Mouse (Mus musculus): ENCODE measurements around the gene Hbb-bt.
"Not testable (repeated sequence)": the region's sequence is repeated elsewhere in the genome, so short reads cannot be mapped to it uniquely, and the experiment has no call there.

The Hbb-bt gene

DNA sequence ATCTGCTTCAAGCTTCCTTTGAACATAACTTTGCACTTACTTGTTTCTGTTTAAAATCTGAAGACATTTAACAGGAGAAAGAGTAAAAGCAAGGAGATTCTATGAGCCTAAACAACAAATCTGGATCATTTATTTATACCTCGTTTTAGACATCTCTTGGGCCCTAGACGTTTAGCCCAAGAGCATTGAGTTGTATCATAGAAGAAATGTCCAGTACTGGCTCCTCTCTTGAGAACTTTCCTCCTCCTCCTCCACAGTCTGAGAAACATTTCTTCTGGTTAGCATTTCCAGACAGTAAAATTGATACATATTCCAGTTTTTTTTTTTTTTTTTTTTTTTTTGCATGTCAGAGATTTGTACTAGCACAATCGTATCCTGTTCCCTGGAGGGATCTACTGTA lies 22.1 kb downstream of the Hbb-bt start, which contains the start of gene Olfr67:
Gene Olfr67 (minus strand): TSS at position 101 of the 400 bp plus-strand sequence.
- Histone ChIP-seq H3K4me3 (replicated peaks; ENCODE audit: low read length) (no peak within 1 kb of the TSS), H3K9me3 (ENCODE audit: low read length) (peaks cover 5% of the 10 kb centered on the region), H3K36me3 (ENCODE audit: insufficient read depth, low read length) (no peaks in the 10 kb centered on the region), H3K4me1 (replicated peaks; ENCODE audit: low read depth, low read length) (no peaks in the 10 kb centered on the region), H3K27me3 (ENCODE audit: insufficient read depth, low read length) (no peaks in the 10 kb centered on the region)
- TF ChIP-seq CTCF (conservative IDR thresholded peaks at IDR 0.05; ENCODE audit: low read length), result no peak
- no peak for TF ChIP-seq NANOG (IDR thresholded peaks at IDR 0.05; ENCODE audit: borderline replicate concordance, low read length)
- TF ChIP-seq POU5F1 (IDR thresholded peaks at IDR 0.05; ENCODE audit: borderline replicate concordance, low read length), result no peak

- no peaks in the 10 kb centered on the region for H3K27me3 ChIP-seq (ENCODE audit: insufficient read depth, low read length)
- H3K4me1 ChIP-seq (replicated peaks; ENCODE audit: low read depth, low read length), result no peaks in the 10 kb centered on the region
- no peaks in the 10 kb centered on the region for H3K9me3 ChIP-seq (ENCODE audit: low read length)
- H3K4me3 ChIP-seq (replicated peaks; ENCODE audit: low read length), result no peak within 1 kb of the TSS
- H3K36me3 ChIP-seq (ENCODE audit: insufficient read depth, low read length), result no peaks in the 10 kb centered on the region
- no peak for TF ChIP-seq NANOG (IDR thresholded peaks at IDR 0.05; ENCODE audit: borderline replicate concordance, low read length)
- no peak for TF ChIP-seq CTCF (conservative IDR thresholded peaks at IDR 0.05; ENCODE audit: low read length)
- no peak for TF ChIP-seq POU5F1 (IDR thresholded peaks at IDR 0.05; ENCODE audit: borderline replicate concordance, low read length)
Observed at GRCm38 (mm10) chr7:103779598-103779997, 34.2 kb downstream of the Hbb-bt start, which contains the start of gene Olfr68. Gene Olfr68 (minus strand): TSS chr7:103779698.

DNA sequence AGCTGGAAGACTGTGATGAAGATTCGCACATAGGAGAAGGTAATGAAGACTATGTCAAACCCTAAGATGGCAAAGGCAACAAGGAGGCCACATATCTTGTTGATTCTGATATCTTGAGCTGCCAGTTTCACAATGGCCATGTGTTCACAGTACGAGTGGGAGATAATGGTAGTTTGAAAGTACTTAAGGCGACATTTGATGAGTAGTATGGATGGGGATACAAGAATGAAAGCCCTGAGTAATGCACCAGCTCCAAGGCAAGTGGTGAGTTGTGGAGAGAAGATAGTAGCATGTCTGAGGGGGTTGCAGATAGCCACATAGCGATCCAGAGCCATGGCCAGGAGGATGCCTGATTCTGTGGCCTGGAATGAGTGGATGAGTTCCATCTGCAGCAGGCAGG lies 36.1 kb downstream of the Hbb-bt start:
- not testable (repeated sequence) for H3K4me3 ChIP-seq (replicated peaks; ENCODE audit: low read length); H3K9me3 ChIP-seq (ENCODE audit: low read length); H3K27me3 ChIP-seq (ENCODE audit: insufficient read depth, low read length); H3K4me1 ChIP-seq (replicated peaks; ENCODE audit: low read depth, low read length); H3K36me3 ChIP-seq (ENCODE audit: insufficient read depth, low read length)

GRCm38 (mm10) chr7:103771494-103771893 lies 42.3 kb downstream of the Hbb-bt start, which contains the start of gene Olfr69:
Gene Olfr69 (minus strand): TSS chr7:103771594.
- H3K4me1 ChIP-seq (replicated peaks; ENCODE audit: low read depth, low read length), result no peaks in the 10 kb centered on the region
- no peaks in the 10 kb centered on the region for H3K9me3 ChIP-seq (ENCODE audit: low read length)
- TF ChIP-seq CTCF (conservative IDR thresholded peaks at IDR 0.05; ENCODE audit: low read length) (no peak), NANOG (IDR thresholded peaks at IDR 0.05; ENCODE audit: borderline replicate concordance, low read length) (no peak), POU5F1 (IDR thresholded peaks at IDR 0.05; ENCODE audit: borderline replicate concordance, low read length) (no peak)
- no peaks in the 10 kb centered on the region for H3K36me3 ChIP-seq (ENCODE audit: insufficient read depth, low read length)
- no peaks in the 10 kb centered on the region for H3K27me3 ChIP-seq (ENCODE audit: insufficient read depth, low read length)
- H3K4me3 ChIP-seq (replicated peaks; ENCODE audit: low read length), result no peak within 1 kb of the TSS

DNA sequence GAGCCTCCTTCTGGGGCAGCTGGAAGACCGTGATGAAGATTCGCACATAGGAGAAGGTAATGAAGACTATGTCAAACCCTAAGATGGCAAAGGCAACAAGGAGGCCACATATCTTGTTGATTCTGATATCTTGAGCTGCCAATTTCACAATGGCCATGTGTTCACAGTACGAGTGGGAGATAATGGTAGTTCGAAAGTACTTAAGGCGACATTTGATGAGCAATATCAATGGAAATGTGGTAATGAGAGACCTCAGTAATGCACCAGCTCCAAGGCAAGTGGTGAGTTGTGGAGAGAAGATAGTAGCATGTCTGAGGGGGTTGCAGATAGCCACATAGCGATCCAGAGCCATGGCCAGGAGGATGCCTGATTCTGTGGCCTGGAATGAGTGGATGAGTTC lies 46.1 kb downstream of the Hbb-bt start:
- not testable (repeated sequence) for H3K9me3 ChIP-seq (ENCODE audit: low read length); H3K36me3 ChIP-seq (ENCODE audit: insufficient read depth, low read length); H3K27me3 ChIP-seq (ENCODE audit: insufficient read depth, low read length); H3K4me3 ChIP-seq (replicated peaks; ENCODE audit: low read length); H3K4me1 ChIP-seq (replicated peaks; ENCODE audit: low read depth, low read length)
